Mouse (Mus musculus) C2C12 (cell line): ENCODE results near the gene Serpina1b.
"Not testable (repeated sequence)": the region's sequence is repeated elsewhere in the genome, so short reads cannot be mapped to it uniquely, and the experiment has no call there.

Experiments used
- CTCF ChIP-seq: IDR thresholded peaks from one replicate; pipeline ENCODE4 v1.5.1; 2011; ENCODE audit not compliant: control insufficient read depth, insufficient read depth, insufficient read length
- FOSL1 ChIP-seq: IDR thresholded peaks from one replicate; pipeline ENCODE4 v1.8.0; 2011; ENCODE audit warnings: mild to moderate bottlenecking, low read length; ENCODE audit not compliant: poor library complexity, insufficient read depth, severe bottlenecking
- MYOD1 ChIP-seq: IDR thresholded peaks from one replicate; pipeline ENCODE4 v1.6.1; 2011; ENCODE audit warnings: low read depth; ENCODE audit not compliant: control insufficient read depth, insufficient read length

DNA sequence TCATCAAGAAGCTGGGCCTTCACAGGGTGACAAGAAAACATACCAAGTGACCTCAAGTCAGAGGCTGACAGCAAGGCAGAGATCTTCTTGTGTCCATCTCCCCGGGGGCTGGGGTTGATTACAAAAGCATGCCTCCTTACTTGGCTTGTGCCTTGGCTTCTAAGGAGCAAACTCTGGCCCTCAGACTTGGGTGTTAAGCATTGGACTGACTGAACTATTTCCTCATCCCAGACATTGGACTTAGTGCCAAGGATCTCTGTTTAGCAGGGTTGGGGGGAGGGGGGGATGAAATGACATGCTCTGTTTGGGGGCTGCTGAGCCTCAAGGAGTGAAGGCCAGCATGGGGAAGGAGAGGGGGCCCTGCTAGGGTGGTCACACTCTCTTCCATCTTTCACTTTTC, 59.6 kb downstream of the Serpina1b start:
- TF ChIP-seq CTCF, MYOD1, FOSL1: not testable (repeated sequence)
